Mouse (Mus musculus): ENCODE data around the gene Fam187b. TPM values are rescaled to one million over a fixed set of nuclear protein-coding genes. Genes with fewer than 3 reads are reported as not detected.

Fam187b gene
- polyA plus RNA-seq, 1 experiment from 2014 or later: 1.4 TPM

DNA sequence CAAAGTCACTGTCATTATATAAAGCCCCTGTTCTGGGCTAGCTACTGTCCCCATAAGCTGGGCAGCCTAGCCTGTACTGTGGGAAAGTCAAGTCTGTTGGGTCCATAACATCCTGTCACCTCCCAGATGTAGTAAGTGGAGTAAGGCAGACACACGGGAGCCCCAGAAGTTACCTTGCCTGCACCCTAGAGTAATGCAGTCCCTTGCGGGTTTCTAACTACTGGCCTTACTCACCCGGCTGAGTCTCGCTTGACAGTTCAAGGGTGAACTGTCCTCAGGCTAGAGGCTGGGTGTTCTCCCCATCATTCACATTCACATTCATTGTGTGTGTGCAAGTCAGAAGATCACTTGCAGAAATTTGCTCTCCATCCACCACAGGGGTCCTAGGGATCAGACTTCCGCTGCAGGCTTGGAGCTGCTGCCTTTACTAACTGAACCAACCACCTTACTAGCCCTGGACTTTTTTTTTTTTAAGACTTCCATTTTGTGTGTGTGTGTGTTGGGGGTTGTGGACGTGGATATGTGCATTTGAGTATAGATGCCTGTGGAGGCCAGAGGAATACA, 13.7 kb upstream of the Fam187b start:
- no peak for ATAC-seq (ENCODE audit: extremely low read depth, insufficient number of reproducible peaks, low FRiP score, low TSS enrichment)
- Histone ChIP-seq H3K27ac (replicated peaks) (no peak overlapping the region), H3K9me3 (no peaks in the 10 kb centered on the region), H3K4me1 (peaks cover 24% of the 10 kb centered on the region), H3K9ac (no peak overlapping the region), H3K36me3 (peaks cover 16% of the 10 kb centered on the region), H3K4me2 (no peak overlapping the region), H3K27me3 (replicated peaks) (no peaks in the 10 kb centered on the region), H3K4me3 (no peak overlapping the region)
- WGBS: 80% methylated on average over 6 of the region's 6 CpGs

DNA sequence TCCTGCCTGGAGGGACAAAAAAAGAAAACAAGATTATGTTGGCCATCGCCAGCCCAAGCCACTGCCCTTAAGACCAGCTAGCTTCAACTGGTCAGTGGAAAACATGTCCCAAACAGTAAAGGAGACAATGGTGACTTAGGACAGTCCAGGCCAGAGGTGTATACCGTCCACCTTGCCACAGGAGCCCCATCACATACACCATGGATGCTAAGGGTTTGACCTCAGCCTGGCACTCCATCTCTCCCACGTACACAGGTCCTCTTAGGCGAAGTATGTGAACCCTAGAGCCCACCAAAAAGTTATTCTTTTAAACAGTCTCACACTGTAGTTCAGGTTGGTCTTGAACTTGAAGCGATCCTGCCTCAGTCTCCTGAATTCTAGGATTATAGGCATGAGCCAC, 10.7 kb upstream of the Fam187b start:
- H3K4me1 ChIP-seq: peaks cover 13% of the 10 kb centered on the region
- no peak overlapping the region for H3K9ac ChIP-seq
- 91% methylated on average over 5 of the region's 5 CpGs for WGBS
- H3K9me3 ChIP-seq: no peaks in the 10 kb centered on the region
- H3K4me3 ChIP-seq: no peak overlapping the region
- no peak overlapping the region for H3K4me2 ChIP-seq
- H3K36me3 ChIP-seq: peaks cover 12% of the 10 kb centered on the region
- ATAC-seq (ENCODE audit: extremely low read depth, insufficient number of reproducible peaks, low FRiP score, low TSS enrichment): no peak
- no peaks in the 10 kb centered on the region for H3K27me3 ChIP-seq (replicated peaks)
- H3K27ac ChIP-seq (replicated peaks): no peak overlapping the region

DNA sequence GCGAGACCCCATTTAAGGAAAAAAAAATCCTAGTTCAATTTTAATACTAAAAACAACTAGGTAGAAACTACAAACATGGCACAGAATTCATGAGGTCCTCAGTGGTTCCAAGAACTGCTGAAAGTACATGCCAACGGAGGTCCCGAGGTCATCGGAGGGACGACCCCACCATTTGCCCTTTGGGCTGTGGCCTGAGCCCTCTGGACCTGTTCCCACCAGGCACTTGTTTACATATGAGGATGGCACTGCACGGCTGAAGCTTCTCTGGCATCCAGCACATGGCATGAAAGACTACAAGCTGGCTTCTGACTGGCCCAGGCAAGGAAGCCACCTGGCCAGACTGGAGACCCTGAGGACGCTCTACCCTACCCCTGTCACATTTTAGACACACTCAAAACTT, 9.2 kb upstream of the Fam187b start:
- Histone ChIP-seq H3K9me3 (no peaks in the 10 kb centered on the region), H3K36me3 (no peaks in the 10 kb centered on the region; the same call in 1 of the 2 replicates), H3K4me1 (peaks cover 5% of the 10 kb centered on the region), H3K27me3 (replicated peaks) (no peaks in the 10 kb centered on the region), H3K9ac (no peak overlapping the region), H3K4me2 (no peak overlapping the region), H3K4me3 (no peak overlapping the region), H3K27ac (replicated peaks) (no peak overlapping the region)
- 83% methylated on average over 7 of the region's 7 CpGs for whole genome bisulfite sequencing
- ATAC-seq (ENCODE audit: extremely low read depth, insufficient number of reproducible peaks, low FRiP score, low TSS enrichment): no peak

DNA sequence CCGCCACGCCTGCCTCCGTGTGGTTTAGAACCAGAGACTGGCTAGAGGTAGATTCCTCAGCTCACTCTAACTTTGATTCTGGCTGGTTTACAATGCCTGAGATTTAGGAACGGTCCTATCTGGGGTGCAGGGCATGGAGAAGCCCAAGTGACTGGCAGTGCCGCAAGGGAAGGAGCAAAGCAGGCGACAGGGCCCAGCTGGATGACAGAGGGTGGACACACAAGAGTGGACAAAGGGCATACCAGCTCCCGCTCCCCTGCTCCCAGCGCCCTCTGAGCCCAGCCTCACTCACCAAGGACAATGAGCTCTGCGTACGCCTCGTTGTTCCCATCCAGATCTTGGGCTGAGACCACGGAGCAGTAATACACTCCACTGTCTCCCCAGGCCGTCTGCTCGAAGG, 7.9 kb upstream of the Fam187b start:
- Histone ChIP-seq H3K9me3 (no peaks in the 10 kb centered on the region), H3K4me3 (no peak overlapping the region), H3K4me2 (no peak overlapping the region), H3K9ac (no peak overlapping the region), H3K4me1 (peaks cover 5% of the 10 kb centered on the region), H3K27ac (replicated peaks) (no peak overlapping the region), H3K27me3 (replicated peaks) (no peaks in the 10 kb centered on the region), H3K36me3 (no peaks in the 10 kb centered on the region)
- 88% methylated on average over 14 of the region's 14 CpGs for WGBS
- ATAC-seq (ENCODE audit: extremely low read depth, insufficient number of reproducible peaks, low FRiP score, low TSS enrichment): no peak

DNA sequence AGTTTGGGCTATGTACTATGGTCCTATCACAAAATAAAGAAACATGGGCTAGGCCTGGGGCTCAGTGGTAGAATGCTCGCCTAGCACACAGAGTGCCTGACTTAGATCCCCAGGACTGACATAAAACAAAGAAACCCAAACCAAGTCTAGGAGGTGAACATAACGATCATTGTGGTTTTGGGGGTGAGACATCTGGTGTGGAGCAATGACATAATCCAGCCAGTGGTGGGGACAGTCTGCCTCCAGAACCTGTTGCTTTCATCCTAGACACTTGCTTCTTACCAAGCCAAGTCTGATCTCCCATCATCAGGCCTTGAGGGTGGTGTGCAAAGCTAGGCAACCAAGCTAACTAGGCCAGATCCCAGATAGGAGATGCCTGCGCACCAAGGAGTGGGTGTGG, 6.9 kb upstream of the Fam187b start:
- no peak for ATAC-seq (ENCODE audit: extremely low read depth, insufficient number of reproducible peaks, low FRiP score, low TSS enrichment)
- H3K9me3 ChIP-seq: no peaks in the 10 kb centered on the region
- no peak overlapping the region for H3K4me3 ChIP-seq

DNA sequence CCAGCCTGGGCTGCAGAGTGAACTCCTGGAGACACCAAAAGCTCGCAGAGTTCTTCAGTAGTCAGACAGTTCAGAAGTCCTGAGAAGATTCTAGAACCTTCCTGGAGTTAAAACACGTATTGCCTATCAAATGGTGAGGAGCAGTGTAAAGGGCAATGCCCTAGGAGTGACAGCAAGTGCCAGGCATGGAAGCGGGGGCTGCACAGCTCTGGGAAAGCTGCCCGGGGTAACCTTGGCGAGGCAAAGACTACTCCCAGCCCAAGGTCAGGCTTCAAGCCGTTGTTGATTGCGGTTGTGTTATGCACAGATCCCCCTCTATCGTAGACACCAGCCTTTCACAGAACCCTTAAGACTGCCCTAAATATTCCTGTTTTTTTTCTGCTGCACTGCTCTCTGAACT, 5.0 kb upstream of the Fam187b start:
- Histone ChIP-seq H3K4me2 (no peak overlapping the region), H3K9me3 (no peaks in the 10 kb centered on the region), H3K4me3 (no peak overlapping the region), H3K4me1 (peaks cover 15% of the 10 kb centered on the region), H3K27ac (replicated peaks) (0 out of 2 replicates have a peak overlapping the region, but pooled peaks have one; percentile 39), H3K36me3 (no peaks in the 10 kb centered on the region), H3K9ac (no peak overlapping the region), H3K27me3 (replicated peaks) (peaks cover 22% of the 10 kb centered on the region)
- WGBS: 86% methylated on average over 8 of the region's 8 CpGs
- ATAC-seq (ENCODE audit: extremely low read depth, insufficient number of reproducible peaks, low FRiP score, low TSS enrichment): no peak

More for the DNA sequence above, 6.9 kb upstream of the Fam187b start:
- Histone ChIP-seq H3K9ac (no peak overlapping the region), H3K27ac (replicated peaks) (no peak overlapping the region), H3K27me3 (replicated peaks) (peaks cover 2% of the 10 kb centered on the region), H3K36me3 (no peaks in the 10 kb centered on the region), H3K4me1 (peaks cover 5% of the 10 kb centered on the region), H3K4me2 (no peak overlapping the region)
- 81% methylated on average over 3 of the region's 3 CpGs for WGBS

DNA sequence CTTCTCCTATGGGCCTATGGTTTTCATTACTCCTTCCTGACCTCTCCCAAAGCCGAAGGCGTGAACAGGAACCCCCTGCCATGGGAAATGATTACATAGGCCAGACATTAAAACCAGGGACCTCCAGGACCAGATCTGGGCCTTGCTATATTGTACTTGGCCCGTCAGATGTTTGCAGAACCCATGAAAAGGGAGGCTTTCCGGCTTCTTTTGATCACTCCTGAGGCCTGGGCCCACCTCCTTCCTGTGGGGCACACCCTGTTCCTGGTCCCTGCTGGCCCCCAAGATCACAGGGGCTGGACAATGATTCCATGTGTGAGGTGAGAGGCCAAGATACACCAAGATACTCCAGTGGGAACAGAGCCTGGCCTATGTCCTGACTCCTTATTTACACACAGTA, 4.4 kb upstream of the Fam187b start:
- H3K9me3 ChIP-seq: no peaks in the 10 kb centered on the region
- peaks cover 22% of the 10 kb centered on the region for H3K27me3 ChIP-seq (replicated peaks)
- ATAC-seq (ENCODE audit: extremely low read depth, insufficient number of reproducible peaks, low FRiP score, low TSS enrichment): no peak
- no peak overlapping the region for H3K4me2 ChIP-seq
- peaks cover 11% of the 10 kb centered on the region for H3K4me1 ChIP-seq
- H3K36me3 ChIP-seq: no peaks in the 10 kb centered on the region
- 79% methylated on average over 4 of the region's 4 CpGs for WGBS
- H3K9ac ChIP-seq: no peak overlapping the region
- no peak overlapping the region for H3K4me3 ChIP-seq
- 0 out of 2 replicates have a peak overlapping the region, but pooled peaks have one; percentile 39 for H3K27ac ChIP-seq (replicated peaks)

DNA sequence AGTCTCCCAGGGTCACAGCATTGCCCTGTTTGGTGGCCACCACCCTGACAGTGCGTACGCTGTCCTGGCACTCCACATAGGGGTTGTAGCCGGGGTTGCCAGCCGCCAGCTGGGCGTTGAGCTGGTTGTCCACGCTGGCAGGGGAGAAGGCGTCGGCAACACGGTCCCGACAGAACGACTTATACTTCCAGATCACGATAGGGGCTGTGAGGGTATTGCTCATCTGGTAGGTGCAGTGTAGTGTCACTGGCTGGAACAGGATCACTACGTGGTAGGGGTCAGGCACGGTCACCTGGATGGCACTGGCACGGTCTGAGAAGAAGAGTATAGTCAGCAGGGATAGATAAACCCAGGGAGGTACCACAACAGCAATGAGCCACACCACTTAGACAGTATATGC, 1.7 kb upstream of the Fam187b start:
- no peak for ATAC-seq (ENCODE audit: extremely low read depth, insufficient number of reproducible peaks, low FRiP score, low TSS enrichment)
- Histone ChIP-seq H3K9me3 (no peaks in the 10 kb centered on the region), H3K4me3 (0 out of 2 replicates have a peak overlapping the region, but pooled peaks have one; percentile 56), H3K27me3 (replicated peaks) (peaks cover 22% of the 10 kb centered on the region), H3K9ac (no peak overlapping the region), H3K27ac (replicated peaks) (no peak overlapping the region), H3K36me3 (no peaks in the 10 kb centered on the region), H3K4me2 (peak overlapping the region; percentile 78; the same call in 1 of the 2 replicates), H3K4me1 (peaks cover 11% of the 10 kb centered on the region)
- 87% methylated on average over 15 of the region's 15 CpGs for WGBS

DNA sequence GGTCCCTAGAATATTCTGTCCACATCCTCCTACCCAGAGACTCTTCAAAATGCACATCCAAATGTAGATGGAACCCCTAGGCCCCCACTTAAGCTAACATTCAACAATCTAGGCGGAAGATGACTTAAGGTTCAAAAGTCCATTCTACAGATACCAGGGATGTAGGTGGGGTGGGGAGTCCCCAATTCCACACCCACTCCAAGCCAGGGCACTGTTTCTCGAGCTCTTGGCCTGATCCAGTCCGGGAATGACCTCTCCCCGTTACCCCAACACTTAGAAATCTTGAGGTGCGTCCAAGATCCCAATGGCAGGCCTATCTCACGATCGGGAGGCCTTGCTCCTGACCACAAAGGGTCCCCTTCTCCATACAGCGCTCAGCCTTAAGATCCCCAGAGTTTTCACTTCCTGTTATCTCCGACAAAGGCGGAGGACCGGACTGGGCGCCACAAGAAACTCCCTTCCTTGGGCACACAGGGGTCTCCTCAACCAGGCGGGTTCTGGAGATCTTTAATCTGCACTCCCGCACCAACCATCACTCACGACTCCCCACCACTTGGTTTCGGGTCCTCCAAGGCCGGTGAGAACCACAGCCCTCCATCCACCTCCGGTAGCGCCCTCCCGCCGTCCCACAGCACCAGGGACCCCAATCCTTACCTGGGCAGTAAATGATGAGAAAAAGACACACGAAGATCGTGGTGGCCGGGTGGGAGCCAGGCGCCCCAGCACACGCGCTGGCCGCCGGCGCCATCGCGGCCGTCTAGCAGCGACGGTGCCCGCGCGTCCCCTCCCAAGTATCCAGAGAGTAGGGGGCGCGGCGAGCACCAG, 952 bp upstream of the Fam187b start:
- no peak for ATAC-seq (ENCODE audit: extremely low read depth, insufficient number of reproducible peaks, low FRiP score, low TSS enrichment)
- 5% methylated on average over 41 of the region's 41 CpGs for WGBS

DNA sequence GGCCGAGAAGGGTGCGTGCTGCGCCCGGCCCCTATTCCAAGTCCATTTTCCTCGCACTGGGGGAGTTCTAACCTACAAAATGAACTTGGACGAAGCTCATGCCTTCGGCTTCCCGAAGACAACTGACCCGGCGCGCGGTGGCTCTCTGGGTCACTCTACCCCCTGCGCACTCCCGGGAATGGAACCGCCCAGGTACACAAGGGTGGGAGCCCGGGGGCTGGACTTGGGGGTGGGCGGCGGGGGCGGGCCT, 414 bp upstream of the Fam187b start, which contains the start of gene Lsr:
Lsr (minus strand) TSS at position 214 of the 250 bp plus-strand sequence.
- Histone ChIP-seq H3K9me3 (no peaks in the 10 kb centered on the region), H3K27me3 (replicated peaks) (peaks cover 22% of the 10 kb centered on the region), H3K4me2 (peak within 1 kb of the TSS; percentile 78), H3K4me3 (peak within 1 kb of the TSS; percentile 56), H3K9ac (peak within 1 kb of the TSS; percentile 78), H3K4me1 (peaks cover 11% of the 10 kb centered on the region), H3K36me3 (no peaks in the 10 kb centered on the region), H3K27ac (replicated peaks) (no peak within 1 kb of the TSS)
- ATAC-seq (ENCODE audit: extremely low read depth, insufficient number of reproducible peaks, low FRiP score, low TSS enrichment): no peak
- WGBS: 0% methylated on average over 19 of the region's 19 CpGs

More for the DNA sequence above, 952 bp upstream of the Fam187b start:
- H3K36me3 ChIP-seq: no peaks in the 10 kb centered on the region
- peaks cover 22% of the 10 kb centered on the region for H3K27me3 ChIP-seq (replicated peaks)
- H3K4me3 ChIP-seq: peak overlapping the region; percentile 56
- no peaks in the 10 kb centered on the region for H3K9me3 ChIP-seq
- H3K4me2 ChIP-seq: peak overlapping the region; percentile 78
- peak overlapping the region; percentile 78 for H3K9ac ChIP-seq
- peaks cover 11% of the 10 kb centered on the region for H3K4me1 ChIP-seq
- no peak overlapping the region for H3K27ac ChIP-seq (replicated peaks)

DNA sequence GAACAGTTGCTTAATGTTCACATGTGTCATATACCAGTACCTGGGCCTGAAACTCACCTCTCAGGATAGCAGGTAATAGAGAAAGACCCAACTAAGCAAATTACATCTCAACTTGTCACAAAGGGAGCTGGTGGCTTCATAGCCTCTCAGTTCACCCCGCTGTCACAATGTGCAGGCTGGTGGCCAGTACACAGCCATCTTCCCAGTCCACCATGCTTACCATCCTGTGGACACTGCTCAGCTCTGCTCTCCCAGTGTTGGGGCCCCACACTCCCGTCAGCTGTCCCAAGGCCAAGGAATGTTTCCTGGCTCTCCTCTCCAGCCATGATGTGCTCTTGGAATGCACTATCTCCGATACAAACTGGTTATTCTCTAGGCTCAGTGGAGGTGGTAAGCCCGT, 8.1 kb downstream of the Fam187b start:
- no peak for ATAC-seq (ENCODE audit: extremely low read depth, insufficient number of reproducible peaks, low FRiP score, low TSS enrichment)

DNA sequence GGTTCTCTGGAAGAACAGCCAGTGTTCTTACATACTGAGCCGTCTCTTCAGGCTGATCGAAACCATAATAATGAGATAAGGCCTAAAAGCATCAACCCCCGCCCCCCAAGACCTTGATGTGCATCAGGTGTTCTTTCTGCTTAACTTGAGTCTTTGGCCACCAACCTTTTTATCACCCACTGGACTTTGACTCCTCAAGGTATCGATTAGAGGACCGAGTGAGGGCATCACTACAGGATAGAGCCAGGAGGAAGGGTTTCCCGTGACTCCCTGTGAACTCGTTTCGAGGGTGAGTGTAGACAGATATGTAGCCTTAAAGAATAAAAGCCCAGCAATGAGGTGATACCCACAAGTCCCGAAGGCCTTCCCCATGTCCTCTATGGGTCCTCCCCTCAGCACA, 11.8 kb downstream of the Fam187b start:
- WGBS: 81% methylated on average over 9 of the region's 9 CpGs
- Histone ChIP-seq H3K4me1 (no peaks in the 10 kb centered on the region), H3K27me3 (replicated peaks) (no peaks in the 10 kb centered on the region), H3K9me3 (no peaks in the 10 kb centered on the region), H3K9ac (no peak overlapping the region), H3K27ac (replicated peaks) (no peak overlapping the region), H3K36me3 (no peaks in the 10 kb centered on the region), H3K4me2 (no peak overlapping the region), H3K4me3 (no peak overlapping the region)
- ATAC-seq (ENCODE audit: extremely low read depth, insufficient number of reproducible peaks, low FRiP score, low TSS enrichment): no peak

More for the DNA sequence above, 8.1 kb downstream of the Fam187b start:
- no peak overlapping the region for H3K9ac ChIP-seq
- H3K9me3 ChIP-seq: no peaks in the 10 kb centered on the region
- H3K27me3 ChIP-seq (replicated peaks): no peaks in the 10 kb centered on the region
- no peak overlapping the region for H3K4me3 ChIP-seq
- H3K36me3 ChIP-seq: no peaks in the 10 kb centered on the region
- H3K4me2 ChIP-seq: no peak overlapping the region
- H3K27ac ChIP-seq (replicated peaks): no peak overlapping the region
- 76% methylated on average over 4 of the region's 4 CpGs for WGBS
- H3K4me1 ChIP-seq: no peaks in the 10 kb centered on the region
